Mouse (Mus musculus): Measurements from ENCODE around the gene Otud3.

GRCm38 (mm10) chr4:138873864-138874263 lies 39.9 kb downstream of the Otud3 start, which contains the start of gene Gm13030:
- TF ChIP-seq TAL1 (IDR thresholded peaks at IDR 0.05; ENCODE audit: low read length) (no peak), GATA1 (IDR thresholded peaks at IDR 0.05; ENCODE audit: low read length) (no peak)

All from erythroblast, embryonic 14.5 days (primary cell).